23 mouse cellular contexts compared by ENCODE assay signal in genomic region chr9:29071997-29072396, GRCm38 (mm10).
"Had no signal": no experiment of that assay in that cellular context is flagged by ENCODE, and none has a peak within 500 bp of the region (broad histone marks: within the 10 kb centered on the region; RNA-seq: fewer than 3 reads in every experiment).

No protein-coding gene starts in this region.

- H3K9me3 ChIP-seq: limb, embryonic 10.5 days; limb, embryonic 13.5 days; liver, embryonic 12.5 days; liver, embryonic 15.5 days; lung, embryonic 15.5 days; midbrain, embryonic 10.5 days; midbrain, embryonic 13.5 days; neural tube, embryonic 12.5 days; stomach, embryonic 15.5 days had no signal

- H3K4me3 ChIP-seq: layer of hippocampus, adult 2 months; limb, embryonic 10.5 days; limb, embryonic 13.5 days; liver, embryonic 12.5 days; liver, embryonic 15.5 days; lung, embryonic 15.5 days; megakaryocyte, embryonic 14.5 days; midbrain, embryonic 10.5 days; midbrain, embryonic 13.5 days; neural tube, embryonic 12.5 days; stomach, embryonic 15.5 days had no signal

- H3K27me3 ChIP-seq: liver, embryonic 12.5 days; liver, embryonic 15.5 days; lung, embryonic 15.5 days; megakaryocyte, embryonic 14.5 days; midbrain, embryonic 13.5 days; neural tube, embryonic 12.5 days; stomach, embryonic 15.5 days had no signal

- H3K9ac ChIP-seq: limb, embryonic 13.5 days; liver, embryonic 12.5 days; liver, embryonic 15.5 days; lung, embryonic 15.5 days; midbrain, embryonic 13.5 days; neural tube, embryonic 12.5 days; stomach, embryonic 15.5 days had no signal

- H3K4me1 ChIP-seq: limb, embryonic 13.5 days; liver, embryonic 12.5 days; liver, embryonic 15.5 days; lung, embryonic 15.5 days; megakaryocyte, embryonic 14.5 days; stomach, embryonic 15.5 days had no signal

- H3K4me2 ChIP-seq: limb, embryonic 13.5 days; liver, embryonic 12.5 days; liver, embryonic 15.5 days; lung, embryonic 15.5 days; midbrain, embryonic 13.5 days; neural tube, embryonic 12.5 days; stomach, embryonic 15.5 days had no signal

- H3K36me3 ChIP-seq: limb, embryonic 10.5 days; limb, embryonic 13.5 days; liver, embryonic 12.5 days; liver, embryonic 15.5 days; lung, embryonic 15.5 days; midbrain, embryonic 10.5 days; midbrain, embryonic 13.5 days; neural tube, embryonic 12.5 days; stomach, embryonic 15.5 days had no signal

- DNase-seq: kidney, adult 11 months; kidney, adult 8-10 months; kidney, postnatal 25 days; layer of hippocampus, adult 9-11 months; liver; lung, adult 18-20 months; lung, postnatal 10 days; lung, postnatal 36 days; right cerebral cortex, adult 18-20 months; right cerebral cortex, postnatal 14 days; spleen, adult 18-20 months; thymus, postnatal 25 days had no signal

- H3K27ac ChIP-seq: layer of hippocampus, adult 2 months; limb, embryonic 10.5 days; limb, embryonic 13.5 days; liver, embryonic 12.5 days; liver, embryonic 15.5 days; lung, embryonic 15.5 days; midbrain, embryonic 10.5 days; midbrain, embryonic 13.5 days; neural tube, embryonic 12.5 days; stomach, embryonic 15.5 days had no signal

- ATAC-seq: liver, embryonic 12.5 days; midbrain, embryonic 13.5 days had no signal
